Mouse (Mus musculus): ENCODE data around the gene Eef2k. TPM values are rescaled to one million over a fixed set of nuclear protein-coding genes. Genes with fewer than 3 reads are reported as not detected.

Eef2k gene
- polyA plus RNA-seq, 1 experiment from 2014 or later, result 11.6 TPM

Other genes starting within 250 kb of the Eef2k start
- 257 and 264 TPM in 2 replicates for gene Uqcrc2, start 207.7 kb upstream of the Eef2k start, polyA plus RNA-seq (2014; fragmentation: Nextera tagmentation; extraction: Ambion mirVana)
- gene Pdzd9, start 172.5 kb upstream of the Eef2k start, polyA plus RNA-seq (2014; fragmentation: Nextera tagmentation; extraction: Ambion mirVana), result 0.71 and 0.74 TPM in 2 replicates
- gene Mosmo, start 165.2 kb upstream of the Eef2k start, polyA plus RNA-seq (2014; fragmentation: Nextera tagmentation; extraction: Ambion mirVana), result 14.1 and 15.2 TPM in 2 replicates
- gene Vwa3a, start 103.5 kb upstream of the Eef2k start, polyA plus RNA-seq (2014; fragmentation: Nextera tagmentation; extraction: Ambion mirVana), result 0.86 and 1.1 TPM in 2 replicates
- not detected in 2 replicates for gene Gm5737, start 30.5 kb upstream of the Eef2k start, polyA plus RNA-seq (2014; fragmentation: Nextera tagmentation; extraction: Ambion mirVana)
- 14.5 and 16.2 TPM in 2 replicates for gene Polr3e, start 74.9 kb downstream of the Eef2k start, polyA plus RNA-seq (2014; fragmentation: Nextera tagmentation; extraction: Ambion mirVana)
- gene Cdr2, start 139.5 kb downstream of the Eef2k start, polyA plus RNA-seq (2014; fragmentation: Nextera tagmentation; extraction: Ambion mirVana), result 18.7 and 21.0 TPM in 2 replicates
- 0.41 TPM in 1 of 2 replicates, not detected in the other for gene Mfsd13b, start 139.7 kb downstream of the Eef2k start, polyA plus RNA-seq (2014; fragmentation: Nextera tagmentation; extraction: Ambion mirVana)
- 200 and 204 TPM in 2 replicates for gene Mettl9, start 191.6 kb downstream of the Eef2k start, polyA plus RNA-seq (2014; fragmentation: Nextera tagmentation; extraction: Ambion mirVana)
- 0.87 and 1.6 TPM in 2 replicates for gene Igsf6, start 231.7 kb downstream of the Eef2k start, polyA plus RNA-seq (2014; fragmentation: Nextera tagmentation; extraction: Ambion mirVana)
- 0.09 and 0.13 TPM in 2 replicates for gene Otoa, start 238.8 kb downstream of the Eef2k start, polyA plus RNA-seq (2014; fragmentation: Nextera tagmentation; extraction: Ambion mirVana)

Measured in neural tube, embryonic 14.5 days (tissue).